Mouse (Mus musculus): ENCODE measurements around the gene Pbld1. TPM values are rescaled to one million over a fixed set of nuclear protein-coding genes. Genes with fewer than 3 reads are reported as not detected.
A peak's percentile ranks its signal among the peaks of the same experiment; 100 is the strongest.

Gene Pbld1
- polyA plus RNA-seq, 1 experiment, result 0.10 TPM

- peak overlapping the region; percentile 40 for H3K4me3 ChIP-seq (replicated peaks)
- no peaks in the 10 kb centered on the region for H3K36me3 ChIP-seq (replicated peaks; ENCODE audit: low read length)
- peaks cover 12% of the 10 kb centered on the region for H3K4me1 ChIP-seq
- peaks cover 16% of the 10 kb centered on the region for H3K27me3 ChIP-seq (replicated peaks)
- TF ChIP-seq GATA1 (IDR thresholded peaks at IDR 0.05; ENCODE audit: borderline replicate concordance, low read length) (no peak), FLI1 (IDR thresholded peaks at IDR 0.05; ENCODE audit: low read length) (no peak)
- H3K9me3 ChIP-seq, result no peaks in the 10 kb centered on the region
Measured at GRCm38 (mm10) chr10:63089103-63089757, 29.3 kb downstream of the Pbld1 start.

GRCm38 (mm10) chr10:63089758-63090571 is 30.0 kb downstream of the Pbld1 start:
- TF ChIP-seq GATA1 (IDR thresholded peaks at IDR 0.05; ENCODE audit: borderline replicate concordance, low read length) (no peak), FLI1 (IDR thresholded peaks at IDR 0.05; ENCODE audit: low read length) (no peak)
- Histone ChIP-seq H3K27me3 (replicated peaks) (peaks cover 16% of the 10 kb centered on the region), H3K4me1 (peaks cover 12% of the 10 kb centered on the region), H3K9me3 (no peaks in the 10 kb centered on the region), H3K36me3 (replicated peaks; ENCODE audit: low read length) (no peaks in the 10 kb centered on the region), H3K4me3 (replicated peaks) (no peak overlapping the region)

- H3K9me3 ChIP-seq, result no peaks in the 10 kb centered on the region
- TF ChIP-seq FLI1 (IDR thresholded peaks at IDR 0.05; ENCODE audit: low read length), result no peak
- TF ChIP-seq GATA1 (IDR thresholded peaks at IDR 0.05; ENCODE audit: borderline replicate concordance, low read length), result no peak
- H3K4me3 ChIP-seq (replicated peaks), result no peak overlapping the region
- peaks cover 12% of the 10 kb centered on the region for H3K4me1 ChIP-seq
- H3K36me3 ChIP-seq (replicated peaks; ENCODE audit: low read length), result no peaks in the 10 kb centered on the region
- H3K27me3 ChIP-seq (replicated peaks), result peaks cover 28% of the 10 kb centered on the region
Measured at GRCm38 (mm10) chr10:63091915-63092314, 32.0 kb downstream of the Pbld1 start.

- Histone ChIP-seq H3K4me3 (replicated peaks) (no peak overlapping the region), H3K27me3 (replicated peaks) (peaks cover 31% of the 10 kb centered on the region), H3K9me3 (no peaks in the 10 kb centered on the region), H3K4me1 (peaks cover 12% of the 10 kb centered on the region), H3K36me3 (replicated peaks; ENCODE audit: low read length) (no peaks in the 10 kb centered on the region)
- TF ChIP-seq GATA1 (IDR thresholded peaks at IDR 0.05; ENCODE audit: borderline replicate concordance, low read length) (no peak), FLI1 (IDR thresholded peaks at IDR 0.05; ENCODE audit: low read length) (no peak)
Measured at GRCm38 (mm10) chr10:63092616-63093550, 32.9 kb downstream of the Pbld1 start.

- no peaks in the 10 kb centered on the region for H3K36me3 ChIP-seq (replicated peaks; ENCODE audit: low read length)
- H3K4me1 ChIP-seq, result peaks cover 16% of the 10 kb centered on the region
- TF ChIP-seq GATA1 (IDR thresholded peaks at IDR 0.05; ENCODE audit: borderline replicate concordance, low read length) (no peak), FLI1 (IDR thresholded peaks at IDR 0.05; ENCODE audit: low read length) (no peak)
- peaks cover 56% of the 10 kb centered on the region for H3K27me3 ChIP-seq (replicated peaks)
- no peak overlapping the region for H3K4me3 ChIP-seq (replicated peaks)
- no peaks in the 10 kb centered on the region for H3K9me3 ChIP-seq
Measured at GRCm38 (mm10) chr10:63096757-63097156, 36.8 kb downstream of the Pbld1 start.

GRCm38 (mm10) chr10:63098191-63098590 is 38.2 kb downstream of the Pbld1 start:
- Histone ChIP-seq H3K27me3 (replicated peaks) (peaks cover 61% of the 10 kb centered on the region), H3K4me3 (replicated peaks) (no peak overlapping the region), H3K9me3 (0 out of 2 replicates have a peak, but pooled peaks cover 3% of the 10 kb centered on the region), H3K36me3 (replicated peaks; ENCODE audit: low read length) (no peaks in the 10 kb centered on the region), H3K4me1 (peaks cover 16% of the 10 kb centered on the region)
- TF ChIP-seq GATA1 (IDR thresholded peaks at IDR 0.05; ENCODE audit: borderline replicate concordance, low read length) (no peak), FLI1 (IDR thresholded peaks at IDR 0.05; ENCODE audit: low read length) (no peak)

- no peaks in the 10 kb centered on the region for H3K36me3 ChIP-seq (replicated peaks; ENCODE audit: low read length)
- peaks cover 56% of the 10 kb centered on the region for H3K27me3 ChIP-seq (replicated peaks)
- TF ChIP-seq FLI1 (IDR thresholded peaks at IDR 0.05; ENCODE audit: low read length), result no peak
- no peak for TF ChIP-seq GATA1 (IDR thresholded peaks at IDR 0.05; ENCODE audit: borderline replicate concordance, low read length)
- H3K4me1 ChIP-seq, result peaks cover 13% of the 10 kb centered on the region
- peak within 1 kb of the TSS; percentile 91 for H3K4me3 ChIP-seq (replicated peaks)
- 0 out of 2 replicates have a peak, but pooled peaks cover 3% of the 10 kb centered on the region for H3K9me3 ChIP-seq
Measured at GRCm38 (mm10) chr10:63099521-63099920, 39.6 kb downstream of the Pbld1 start, which contains the start of gene Atoh7. Atoh7 (plus strand) TSS chr10:63099651.

- 0 out of 2 replicates have a peak, but pooled peaks cover 3% of the 10 kb centered on the region for H3K9me3 ChIP-seq
- H3K36me3 ChIP-seq (replicated peaks; ENCODE audit: low read length), result no peaks in the 10 kb centered on the region
- peak overlapping the region; percentile 91 for H3K4me3 ChIP-seq (replicated peaks)
- TF ChIP-seq GATA1 (IDR thresholded peaks at IDR 0.05; ENCODE audit: borderline replicate concordance, low read length) (no peak), FLI1 (IDR thresholded peaks at IDR 0.05; ENCODE audit: low read length) (no peak)
- H3K27me3 ChIP-seq (replicated peaks), result peaks cover 55% of the 10 kb centered on the region
- peaks cover 13% of the 10 kb centered on the region for H3K4me1 ChIP-seq
Measured at GRCm38 (mm10) chr10:63099941-63100562, 40.1 kb downstream of the Pbld1 start.

GRCm38 (mm10) chr10:63100657-63101056 is 40.7 kb downstream of the Pbld1 start:
- H3K9me3 ChIP-seq, result 0 out of 2 replicates have a peak, but pooled peaks cover 3% of the 10 kb centered on the region
- H3K4me3 ChIP-seq (replicated peaks), result peak overlapping the region; percentile 91
- no peak for TF ChIP-seq GATA1 (IDR thresholded peaks at IDR 0.05; ENCODE audit: borderline replicate concordance, low read length)
- TF ChIP-seq FLI1 (IDR thresholded peaks at IDR 0.05; ENCODE audit: low read length), result no peak
- peaks cover 51% of the 10 kb centered on the region for H3K27me3 ChIP-seq (replicated peaks)
- no peaks in the 10 kb centered on the region for H3K36me3 ChIP-seq (replicated peaks; ENCODE audit: low read length)
- H3K4me1 ChIP-seq, result peaks cover 13% of the 10 kb centered on the region

Measured in megakaryocyte, embryonic 14.5 days (primary cell).